Mouse (Mus musculus) left cerebral cortex, postnatal 4 days (tissue): ENCODE results near the gene Gm9999. TPM values are rescaled to one million over a fixed set of nuclear protein-coding genes. Genes with fewer than 3 reads are reported as not detected.
"Not testable (repeated sequence)": the region's sequence is repeated elsewhere in the genome, so short reads cannot be mapped to it uniquely, and the experiment has no call there.

Experiments used
- DNase-seq: peaks from one replicate; pipeline ENCODE4 v3.0.0-alpha.2; 2022
- intact Hi-C: fragments of 180-260 bp; cut with DNase I; formaldehyde crosslinking; loops from one replicate; pipeline ENCODE4 v1.15.1; 2025
- total RNA-seq, 2 experiments: library from RNA; stranded (reverse); gene quantifications; 2 replicates each; pipeline ENCODE4 v1.2.3; 2021

Gm9999 gene
- total RNA-seq, 2 experiments from 2014 or later, result not detected

GRCm38 (mm10) chr7:47024454-47024853, 41.1 kb downstream of the Gm9999 start:
- intact Hi-C loops, result loop anchor here (5.0 kb wide), 2 partner anchors 58 to 128 kb away; no protein-coding TSS in a partner anchor
- no peak for DNase-seq

GRCm38 (mm10) chr7:47025429-47025828, 42.0 kb downstream of the Gm9999 start:
- intact Hi-C loops, result no loop called here
- DNase-seq, result no peak

- DNase-seq, intact Hi-C loops: not testable (repeated sequence)
Observed at GRCm38 (mm10) chr7:47026899-47027298, 43.5 kb downstream of the Gm9999 start.

- intact Hi-C loops, result no loop called here
- no peak for DNase-seq
Observed at GRCm38 (mm10) chr7:47027520-47027919, 44.1 kb downstream of the Gm9999 start.

GRCm38 (mm10) chr7:47030517-47031193, 47.3 kb downstream of the Gm9999 start:
- DNase-seq, result no peak

GRCm38 (mm10) chr7:47031371-47031770, 48.0 kb downstream of the Gm9999 start:
- no peak for DNase-seq
- intact Hi-C loops, result no loop called here

More at GRCm38 (mm10) chr7:47030517-47031193, 47.3 kb downstream of the Gm9999 start:
- intact Hi-C loops, result no loop called here

GRCm38 (mm10) chr7:47034785-47035384, 51.5 kb downstream of the Gm9999 start:
- no peak for DNase-seq
- intact Hi-C loops, result no loop called here

- intact Hi-C loops, result no loop called here
- DNase-seq, result no peak
Observed at GRCm38 (mm10) chr7:47035426-47035825, 52.0 kb downstream of the Gm9999 start.

Other genes with a start within 250 kb of the Gm9999 start
- gene Saa1, start 240.6 kb upstream of the Gm9999 start, total RNA-seq, result not detected
- gene Saa2, start 231.8 kb upstream of the Gm9999 start, total RNA-seq, result not detected
- 10 to 100 TPM; 15.5 to 16.5 TPM for gene Hps5, start 187.5 kb upstream of the Gm9999 start, total RNA-seq
- gene Gtf2h1, start 187.5 kb upstream of the Gm9999 start, total RNA-seq, result 10 to 100 TPM; 39.3 to 42.6 TPM
- gene Ldha, start 142.1 kb upstream of the Gm9999 start, total RNA-seq, result 100 to 1,000 TPM; 335 to 366 TPM
- gene Ldhc, start 122.4 kb upstream of the Gm9999 start, total RNA-seq, result not detected
- gene Tsg101, start 63.6 kb upstream of the Gm9999 start, total RNA-seq, result 100 to 1,000 TPM; 126 to 142 TPM
- 10 to 100 TPM; 12.3 to 14.8 TPM for gene Uevld, start 25.1 kb upstream of the Gm9999 start, total RNA-seq
- 1 to 10 TPM; 7.8 to 9.0 TPM for gene Spty2d1, start 24.8 kb downstream of the Gm9999 start, total RNA-seq
- 10 to 100 TPM; 10.6 to 12.4 TPM for gene Tmem86a, start 67.0 kb downstream of the Gm9999 start, total RNA-seq
- gene Ptpn5, start 150.1 kb downstream of the Gm9999 start, total RNA-seq, result 100 to 1,000 TPM; 138 to 140 TPM
- gene Mrgpra6, start 221.3 kb downstream of the Gm9999 start, total RNA-seq, result not detected